Mouse (Mus musculus) embryonic facial prominence, embryonic 14.5 days (tissue): ENCODE measurements around the gene Olfr1090. TPM values are rescaled to one million over a fixed set of nuclear protein-coding genes. Genes with fewer than 3 reads are reported as not detected.

Experiments
- ATAC-seq: fragments of 200-750 bp; cut with Nextera tagmentation; 2 replicates; pipeline ENCODE4 v1.8.0; 2017; ENCODE audit warnings: low read depth, moderate number of reproducible peaks, moderate TSS enrichment
- DNase-seq: peaks from one replicate; pipeline ENCODE4 v3.0.0-alpha.2; 2015; ENCODE audit warnings: low spot score
- H3K27ac ChIP-seq: fragments of 300-500 bp; sonication (generic); replicated peaks from 2 replicates; pipeline ENCODE4 v1.5.1; 2014; ENCODE audit warnings: low read depth, mild to moderate bottlenecking, low read length, moderate library complexity
- H3K27me3 ChIP-seq: fragments of 300-500 bp; sonication (generic); replicated peaks from 2 replicates; pipeline ENCODE4 v1.6.1; 2014; ENCODE audit warnings: low read length; ENCODE audit not compliant: control insufficient read depth, insufficient read depth
- H3K36me3 ChIP-seq: fragments of 300-500 bp; sonication (generic); 2 replicates; pipeline ENCODE4 v1.6.1; 2014; ENCODE audit warnings: low read length, mixed read lengths; ENCODE audit not compliant: control insufficient read depth, insufficient read depth
- H3K4me1 ChIP-seq: fragments of 300-500 bp; sonication (generic); 2 replicates; pipeline ENCODE4 v1.6.1; 2014; ENCODE audit warnings: antibody characterized with exemption, low read length; ENCODE audit not compliant: control insufficient read depth, insufficient read depth
- H3K4me2 ChIP-seq: fragments of 300-500 bp; sonication (generic); 2 replicates; pipeline ENCODE4 v1.6.1; 2014; ENCODE audit warnings: low read depth, mild to moderate bottlenecking, low read length, moderate library complexity, mixed read lengths
- H3K4me3 ChIP-seq: fragments of 300-500 bp; sonication (generic); 2 replicates; pipeline ENCODE4 v1.5.1; 2014; ENCODE audit warnings: low read depth, mild to moderate bottlenecking, low read length
- H3K9ac ChIP-seq: fragments of 300-500 bp; sonication (generic); 2 replicates; pipeline ENCODE4 v1.6.1; 2014; ENCODE audit warnings: low read depth, mild to moderate bottlenecking, low read length, moderate library complexity, mixed read lengths
- H3K9me3 ChIP-seq: fragments of 300-500 bp; sonication (generic); 2 replicates; pipeline ENCODE4 v1.6.1; 2016; ENCODE audit warnings: low read length; ENCODE audit not compliant: control insufficient read depth
- WGBS: fragments of 180-500 bp; shearing (Covaris S2); extraction: QIAGEN DNeasy Blood & Tissue Kit; methylation state at CpG from one replicate; pipeline ENCODE4 v1.1.7; 2014; 5-methylcytosine and 5-hydroxymethylcytosine counted together
- polyA plus RNA-seq: library from polyadenylated mRNA; unstranded; fragments of >200 nt; fragmentation: Nextera tagmentation; extraction: Ambion mirVana; gene quantifications from 2 replicates; pipeline ENCODE4 v1.2.1, GENCODE M21; 2014

The Olfr1090 gene
- polyA plus RNA-seq: not detected in 2 replicates

DNA sequence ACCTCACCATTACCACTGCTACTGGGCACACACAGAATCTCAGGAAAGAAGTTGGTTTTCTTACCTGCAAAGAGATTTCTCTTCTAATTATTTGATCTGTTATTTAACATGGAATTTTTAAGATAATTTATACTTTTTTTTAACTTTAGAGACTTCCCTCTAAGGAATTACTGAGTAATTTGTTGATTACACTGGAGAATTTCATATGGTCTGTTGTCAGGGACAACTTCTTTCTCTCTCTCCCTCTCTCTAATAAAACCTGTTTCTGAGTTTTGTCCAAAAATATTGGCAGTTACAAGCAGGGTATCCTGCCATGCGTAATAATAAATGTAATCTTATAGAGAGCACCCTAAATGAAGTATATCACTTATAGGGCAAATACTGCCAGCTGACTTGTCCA is at the start of gene Olfr1090:
Gene Olfr1090, minus strand, starts transcription at position 101 of the 400 bp plus-strand sequence.
- H3K9me3 ChIP-seq: no peaks in the 10 kb centered on the region
- no peak within 1 kb of the TSS for H3K4me3 ChIP-seq
- no peaks in the 10 kb centered on the region for H3K36me3 ChIP-seq
- DNase-seq: no peak
- no peak within 1 kb of the TSS for H3K27ac ChIP-seq
- no peaks in the 10 kb centered on the region for H3K4me1 ChIP-seq
- H3K4me2 ChIP-seq: no peak within 1 kb of the TSS
- no peaks in the 10 kb centered on the region for H3K27me3 ChIP-seq
- ATAC-seq: no peak
- no peak within 1 kb of the TSS for H3K9ac ChIP-seq
- 89% methylated on average over 1 of the region's 1 CpGs for WGBS

DNA sequence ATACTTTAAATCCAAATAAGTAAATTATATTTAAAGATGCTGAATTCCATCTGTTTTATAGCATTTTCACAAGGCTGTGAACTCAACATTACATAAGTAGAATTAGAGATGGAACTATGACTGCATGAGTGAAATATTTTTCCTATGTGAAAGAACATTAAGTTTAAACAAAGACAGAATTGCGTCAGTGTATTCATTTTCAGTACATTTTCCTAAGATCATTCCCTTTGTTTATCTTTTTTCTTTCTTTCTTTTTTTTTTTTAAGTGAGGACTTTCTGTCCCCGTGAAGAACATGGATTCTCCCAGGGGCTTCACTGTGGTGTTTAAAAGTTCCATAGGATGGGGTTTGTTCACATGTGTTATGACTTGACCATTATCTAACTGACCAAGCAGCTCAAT is 23.4 kb upstream of the Olfr1090 start, which contains the start of gene Olfr1093:
Gene Olfr1093, plus strand, starts transcription at position 301 of the 400 bp plus-strand sequence.
- Histone ChIP-seq H3K4me2 (no peak within 1 kb of the TSS), H3K4me1 (no peaks in the 10 kb centered on the region), H3K4me3 (no peak within 1 kb of the TSS), H3K9me3 (no peaks in the 10 kb centered on the region), H3K27ac (no peak within 1 kb of the TSS), H3K36me3 (no peaks in the 10 kb centered on the region), H3K9ac (no peak within 1 kb of the TSS), H3K27me3 (no peaks in the 10 kb centered on the region)
- no peak for ATAC-seq
- 77% methylated on average over 2 of the region's 2 CpGs for WGBS
- DNase-seq: no peak

- Histone ChIP-seq H3K27ac (no peak overlapping the region), H3K4me3 (no peak overlapping the region), H3K4me1 (no peaks in the 10 kb centered on the region), H3K4me2 (no peak overlapping the region), H3K9me3 (no peaks in the 10 kb centered on the region), H3K27me3 (no peaks in the 10 kb centered on the region), H3K9ac (no peak overlapping the region), H3K36me3 (no peaks in the 10 kb centered on the region)
- WGBS: 95% methylated on average over 6 of the region's 6 CpGs
- ATAC-seq (no peak), DNase-seq (no peak)
Measured at GRCm38 (mm10) chr2:86761050-86761449, 2.3 kb upstream of the Olfr1090 start.

DNA sequence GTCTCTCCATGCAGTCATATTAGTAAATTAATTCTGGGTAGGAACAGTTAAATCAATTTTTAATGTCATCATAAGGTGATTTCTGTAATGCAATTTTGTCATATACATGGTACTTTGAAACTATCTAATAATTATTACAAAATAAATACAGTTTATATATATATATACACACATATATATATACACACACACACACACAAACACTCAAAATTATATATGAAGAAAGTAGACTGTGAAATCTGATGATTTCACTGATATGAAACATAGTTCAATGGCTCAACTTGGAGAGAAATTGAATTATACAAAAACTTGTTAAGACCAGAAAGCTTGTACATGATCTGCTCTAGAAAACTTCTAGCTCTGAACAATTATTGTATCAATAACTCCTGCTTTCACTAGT is 25.2 kb downstream of the Olfr1090 start, which contains the start of gene Olfr1089:
Gene Olfr1089, minus strand, starts transcription at position 101 of the 400 bp plus-strand sequence.
- Histone ChIP-seq H3K4me3 (no peak within 1 kb of the TSS), H3K36me3 (no peaks in the 10 kb centered on the region), H3K4me2 (no peak within 1 kb of the TSS), H3K9me3 (no peaks in the 10 kb centered on the region), H3K4me1 (no peaks in the 10 kb centered on the region), H3K9ac (no peak within 1 kb of the TSS), H3K27me3 (no peaks in the 10 kb centered on the region), H3K27ac (no peak within 1 kb of the TSS)
- DNase-seq (no peak), ATAC-seq (no peak)

Other genes with a start within 250 kb of the Olfr1090 start
- not detected in 2 replicates for gene Olfr1079, start 216.5 kb downstream of the Olfr1090 start, polyA plus RNA-seq
- gene Olfr1080, start 200.8 kb downstream of the Olfr1090 start, polyA plus RNA-seq: not detected in 2 replicates
- gene Olfr1082, start 160.0 kb downstream of the Olfr1090 start, polyA plus RNA-seq: not detected in 2 replicates
- not detected in 2 replicates for gene Olfr1084, start 119.3 kb downstream of the Olfr1090 start, polyA plus RNA-seq
- gene Olfr1085, start 97.0 kb downstream of the Olfr1090 start, polyA plus RNA-seq: not detected in 2 replicates
- not detected in 2 replicates for gene Olfr1086, start 78.9 kb downstream of the Olfr1090 start, polyA plus RNA-seq
- gene Olfr1087, start 60.6 kb downstream of the Olfr1090 start, polyA plus RNA-seq: not detected in 2 replicates
- not detected in 2 replicates for gene Olfr1089, start 25.3 kb downstream of the Olfr1090 start, polyA plus RNA-seq
- gene Olfr1093, start 23.5 kb upstream of the Olfr1090 start, polyA plus RNA-seq: not detected in 2 replicates
- not detected in 2 replicates for gene Olfr141, start 51.0 kb upstream of the Olfr1090 start, polyA plus RNA-seq
- not detected in 2 replicates for gene Olfr1094, start 65.7 kb upstream of the Olfr1090 start, polyA plus RNA-seq
- gene Olfr1095, start 92.7 kb upstream of the Olfr1090 start, polyA plus RNA-seq: not detected in 2 replicates
- not detected in 2 replicates for gene Gm13723, start 115.8 kb upstream of the Olfr1090 start, polyA plus RNA-seq
- gene Olfr1097, start 133.2 kb upstream of the Olfr1090 start, polyA plus RNA-seq: 0.05 TPM in 1 of 2 replicates, not detected in the other
- gene Olfr1098, start 165.6 kb upstream of the Olfr1090 start, polyA plus RNA-seq: 0.06 TPM in 1 of 2 replicates, not detected in the other
- gene Olfr1099, start 201.7 kb upstream of the Olfr1090 start, polyA plus RNA-seq: not detected in 2 replicates
- not detected in 2 replicates for gene Olfr1100, start 221.0 kb upstream of the Olfr1090 start, polyA plus RNA-seq
- not detected in 2 replicates for gene Olfr1101, start 232.2 kb upstream of the Olfr1090 start, polyA plus RNA-seq
- not detected in 2 replicates for gene Olfr1102, start 239.4 kb upstream of the Olfr1090 start, polyA plus RNA-seq